Mouse (Mus musculus) spleen, adult 2 months (tissue): ENCODE results near the gene Abhd18.

Source experiments
- CTCF ChIP-seq: fragments of 200-500 bp; IDR thresholded peaks from 2 replicates; pipeline ENCODE4 v1.5.1; 2011; ENCODE audit warnings: mild to moderate bottlenecking, inconsistent platforms; ENCODE audit not compliant: insufficient read depth, insufficient read length, insufficient replicate concordance; ENCODE audit errors: extremely low read depth
- POLR2A ChIP-seq: fragments of 200-500 bp; IDR thresholded peaks from 2 replicates; pipeline ENCODE4 v1.6.1; 2011; ENCODE audit warnings: low read depth, low read length, inconsistent platforms

- TF ChIP-seq CTCF (no peak), POLR2A (no peak)
Observed at GRCm38 (mm10) chr3:40987539-40987938, 140.8 kb downstream of the Abhd18 start.
